Mouse (Mus musculus): ENCODE measurements at regions not wholly inside any gene's neighbourhood (a gene's known extent, or its start where the extent isn't known, plus 50 kb on each side); places are given as distances from the start of the nearest gene placed in this dataset.

- no peaks in the 10 kb centered on the region for H3K4me1 ChIP-seq (ENCODE audit: control insufficient read depth, insufficient read depth, low read length)
- DNase-seq: no peak
- H3K4me3 ChIP-seq (ENCODE audit: insufficient read depth, low read depth, low read length): no peak overlapping the region
- H3K27ac ChIP-seq (ENCODE audit: insufficient read depth, low read depth, low read length): no peak overlapping the region
- no peaks in the 10 kb centered on the region for H3K27me3 ChIP-seq (replicated peaks; ENCODE audit: control insufficient read depth, insufficient read depth, low read length)
- H3K36me3 ChIP-seq (ENCODE audit: control insufficient read depth, insufficient read depth, low read length): no peaks in the 10 kb centered on the region
- TF ChIP-seq CTCF (conservative IDR thresholded peaks at IDR 0.05; ENCODE audit: insufficient read depth, insufficient read length, low read depth, low read length) (no peak), POLR2A (IDR thresholded peaks at IDR 0.05; ENCODE audit: low read depth, low read length) (no peak)
- 21% methylated on average over 6 of the region's 6 CpGs for WGBS
These were observed 1117.2 kb upstream of the Gulo start for GRCm38 (mm10) chr14:67126254-67126653.

GRCm38 (mm10) chr14:67123300-67123699, 1114.3 kb upstream of the Gulo start:
- H3K36me3 ChIP-seq (ENCODE audit: control insufficient read depth, insufficient read depth, low read length): no peaks in the 10 kb centered on the region
- no peaks in the 10 kb centered on the region for H3K27me3 ChIP-seq (replicated peaks; ENCODE audit: control insufficient read depth, insufficient read depth, low read length)
- 67% methylated on average over 7 of the region's 7 CpGs for WGBS
- no peak overlapping the region for H3K27ac ChIP-seq (ENCODE audit: insufficient read depth, low read depth, low read length)
- TF ChIP-seq POLR2A (IDR thresholded peaks at IDR 0.05; ENCODE audit: low read depth, low read length) (no peak), CTCF (conservative IDR thresholded peaks at IDR 0.05; ENCODE audit: insufficient read depth, insufficient read length, low read depth, low read length) (no peak)
- DNase-seq: no peak
- no peak overlapping the region for H3K4me3 ChIP-seq (ENCODE audit: insufficient read depth, low read depth, low read length)
- no peaks in the 10 kb centered on the region for H3K4me1 ChIP-seq (ENCODE audit: control insufficient read depth, insufficient read depth, low read length)
